Mouse (Mus musculus) G1E (cell line): ENCODE results near the gene Elp5.

Experiments used
- CTCF ChIP-seq: IDR thresholded peaks from 2 replicates; pipeline ENCODE4 v1.5.1; 2012; ENCODE audit warnings: low read depth, low read length, inconsistent platforms, mixed read lengths
- GATA1 ChIP-seq: IDR thresholded peaks from 2 replicates; pipeline ENCODE4 v1.6.1; 2012; ENCODE audit warnings: borderline replicate concordance, low read length, inconsistent platforms, mixed read lengths
- POLR2AphosphoS5 ChIP-seq: IDR thresholded peaks from 2 replicates; pipeline ENCODE4 v1.6.1; 2012; ENCODE audit warnings: low read depth, low read length, inconsistent platforms; ENCODE audit not compliant: insufficient replicate concordance
- TAL1 ChIP-seq: conservative IDR thresholded peaks from 2 replicates; pipeline ENCODE4 v1.6.1; 2012; ENCODE audit warnings: low read depth, low read length, inconsistent platforms, mixed read lengths

GRCm38 (mm10) chr11:69970222-69970621 lies 12.1 kb downstream of the Elp5 start:
- no peak for TF ChIP-seq CTCF
- no peak for TF ChIP-seq TAL1
- TF ChIP-seq GATA1: no peak
- TF ChIP-seq POLR2AphosphoS5: no peak
